Mouse (Mus musculus): ENCODE measurements at regions not wholly inside any gene's neighbourhood (a gene's known extent, or its start where the extent isn't known, plus 50 kb on each side); places are given as distances from the start of the nearest gene placed in this dataset.

DNA sequence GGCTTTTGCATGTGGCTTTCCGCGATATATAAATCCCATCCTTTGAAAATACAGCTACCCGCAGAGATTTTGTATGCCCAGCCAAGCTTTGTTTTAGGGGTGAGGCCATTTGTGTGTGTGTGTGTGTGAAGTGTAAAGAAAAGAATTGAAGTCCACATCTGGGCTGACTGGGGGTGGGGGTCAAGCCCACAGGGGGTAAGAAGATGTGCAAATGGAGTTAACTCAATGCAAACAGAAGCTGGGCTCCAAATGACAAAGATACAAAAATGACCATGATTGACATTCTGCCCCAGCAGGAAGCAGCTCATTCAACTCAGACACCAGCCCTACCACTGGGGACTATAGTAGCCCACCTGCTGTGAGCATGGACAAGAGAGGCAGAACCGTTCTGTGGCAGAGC is 244.2 kb upstream of the Csf3r start:
- no peak for TF ChIP-seq CTCF (IDR thresholded peaks at IDR 0.05; ENCODE audit: extremely low read depth, insufficient read length, insufficient replicate concordance, low read depth, low read length)
- TF ChIP-seq POLR2A (IDR thresholded peaks at IDR 0.05; ENCODE audit: low read depth, low read length), result no peak

Measured in small intestine, adult 2 months (tissue).